Mouse (Mus musculus): ENCODE data around the gene Gm7030.

- TF ChIP-seq CTCF (conservative IDR thresholded peaks at IDR 0.05; ENCODE audit: low read length), result no peak
- TF ChIP-seq NANOG (IDR thresholded peaks at IDR 0.05; ENCODE audit: borderline replicate concordance, low read length), result no peak
- TF ChIP-seq POU5F1 (IDR thresholded peaks at IDR 0.05; ENCODE audit: borderline replicate concordance, low read length), result no peak
Measured at GRCm38 (mm10) chr17:36154271-36155149, 25.3 kb upstream of the Gm7030 start.
